Mouse (Mus musculus) neural tube, embryonic 14.5 days (tissue): Measurements from ENCODE around the gene Rab5if. TPM values are rescaled to one million over a fixed set of nuclear protein-coding genes. Genes with fewer than 3 reads are reported as not detected.
"Not testable (repeated sequence)": the region's sequence is repeated elsewhere in the genome, so short reads cannot be mapped to it uniquely, and the experiment has no call there.

ENCODE experiments used
- ATAC-seq: fragments of 200-750 bp; cut with Nextera tagmentation; 2 replicates; pipeline ENCODE4 v1.8.0; 2017; ENCODE audit warnings: low read depth, mild to moderate bottlenecking, moderate TSS enrichment, moderate library complexity
- H3K27ac ChIP-seq: fragments of 300-500 bp; sonication (generic); 2 replicates; pipeline ENCODE4 v1.5.1; 2014; ENCODE audit warnings: low read depth, mild to moderate bottlenecking, control low read depth, low read length, moderate library complexity, mixed read lengths
- H3K27me3 ChIP-seq: fragments of 300-500 bp; sonication (generic); 2 replicates; pipeline ENCODE4 v1.6.1; 2014; ENCODE audit warnings: low read length; ENCODE audit not compliant: control insufficient read depth, insufficient read depth
- H3K36me3 ChIP-seq: fragments of 300-500 bp; sonication (generic); 2 replicates; pipeline ENCODE4 v1.6.1; 2014; ENCODE audit warnings: low read length, mixed read lengths; ENCODE audit not compliant: control insufficient read depth, insufficient read depth
- H3K4me1 ChIP-seq: fragments of 300-500 bp; sonication (generic); 2 replicates; pipeline ENCODE4 v1.6.1; 2014; ENCODE audit warnings: low read length; ENCODE audit not compliant: control insufficient read depth, insufficient read depth
- H3K4me2 ChIP-seq: fragments of 300-500 bp; sonication (generic); 2 replicates; pipeline ENCODE4 v1.6.1; 2014; ENCODE audit warnings: mild to moderate bottlenecking, low read depth, low read length, control low read depth
- H3K4me3 ChIP-seq: fragments of 300-500 bp; sonication (generic); 2 replicates; pipeline ENCODE4 v1.5.1; 2014; ENCODE audit warnings: low read depth, low read length, control low read depth, mixed read lengths
- H3K9ac ChIP-seq: fragments of 300-500 bp; sonication (generic); replicated peaks from 2 replicates; pipeline ENCODE4 v1.6.1; 2014; ENCODE audit warnings: low read depth, mild to moderate bottlenecking, control low read depth, low read length, mixed read lengths
- H3K9me3 ChIP-seq: fragments of 300-500 bp; sonication (generic); 2 replicates; pipeline ENCODE4 v1.6.1; 2016; ENCODE audit warnings: low read length; ENCODE audit not compliant: control insufficient read depth
- WGBS: fragments of 180-500 bp; shearing (Covaris S2); extraction: QIAGEN DNeasy Blood & Tissue Kit; methylation state at CpG from one replicate; pipeline ENCODE4 v1.1.7; 2014; 5-methylcytosine and 5-hydroxymethylcytosine counted together
- polyA plus RNA-seq: library from polyadenylated mRNA; unstranded; fragments of >200 nt; fragmentation: Nextera tagmentation; extraction: Ambion mirVana; gene quantifications from 2 replicates; pipeline ENCODE4 v1.2.1, GENCODE M21; 2014

Rab5if gene
- polyA plus RNA-seq, 1 experiment from 2014 or later = 165 TPM

DNA sequence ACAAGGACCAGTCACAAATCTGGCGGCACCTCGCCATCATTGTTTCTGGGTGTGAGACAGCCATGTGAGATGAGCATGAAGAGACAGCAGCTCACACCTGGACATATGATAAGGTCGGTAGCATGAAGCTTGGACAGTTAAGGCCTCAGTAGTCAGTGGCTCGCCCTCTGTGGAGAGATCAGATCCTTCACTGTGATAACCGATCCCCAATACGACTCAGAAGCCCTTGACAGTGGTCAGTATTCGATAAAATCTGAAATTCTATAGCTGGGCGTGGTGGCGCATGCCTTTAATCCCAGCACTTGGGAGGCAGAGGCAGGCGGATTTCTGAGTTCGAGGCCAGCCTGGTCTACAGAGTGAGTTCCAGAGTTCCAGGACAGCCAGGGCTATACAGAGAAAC is 56.3 kb downstream of the Rab5if start:
- ATAC-seq, H3K27me3 ChIP-seq: not testable (repeated sequence)
- WGBS = 92% methylated on average over 11 of the region's 11 CpGs

DNA sequence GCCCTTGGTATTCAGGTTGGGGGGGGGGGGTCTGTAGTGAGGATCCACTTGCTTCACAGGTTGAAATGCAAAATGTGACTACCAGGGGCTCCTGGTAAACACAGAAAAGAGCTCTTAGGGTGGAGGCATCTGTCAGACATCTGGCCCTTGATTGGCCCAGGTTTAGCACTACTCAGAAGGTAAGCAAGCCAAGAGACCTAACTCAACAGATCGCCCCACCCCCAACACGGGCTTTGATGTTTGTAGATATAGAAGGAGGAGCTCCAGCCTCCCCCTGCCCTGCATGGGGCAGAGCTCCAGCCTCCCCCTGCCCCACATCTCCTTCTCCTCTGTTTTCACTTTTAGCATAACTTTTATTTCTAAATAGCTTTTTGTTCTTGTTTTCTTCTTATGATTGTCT is 56.9 kb downstream of the Rab5if start:
- Histone ChIP-seq H3K9me3 (no peaks in the 10 kb centered on the region), H3K27me3 (no peaks in the 10 kb centered on the region), H3K9ac (no peak overlapping the region), H3K4me2 (no peak overlapping the region), H3K27ac (no peak overlapping the region), H3K36me3 (no peaks in the 10 kb centered on the region), H3K4me3 (no peak overlapping the region), H3K4me1 (no peaks in the 10 kb centered on the region)
- 59% methylated on average over 2 of the region's 2 CpGs for WGBS
- no peak for ATAC-seq

More for the DNA sequence above, 56.3 kb downstream of the Rab5if start:
- not testable (repeated sequence) for H3K9me3 ChIP-seq, H3K4me3 ChIP-seq, H3K4me1 ChIP-seq, H3K4me2 ChIP-seq, H3K36me3 ChIP-seq, H3K27ac ChIP-seq, H3K9ac ChIP-seq

DNA sequence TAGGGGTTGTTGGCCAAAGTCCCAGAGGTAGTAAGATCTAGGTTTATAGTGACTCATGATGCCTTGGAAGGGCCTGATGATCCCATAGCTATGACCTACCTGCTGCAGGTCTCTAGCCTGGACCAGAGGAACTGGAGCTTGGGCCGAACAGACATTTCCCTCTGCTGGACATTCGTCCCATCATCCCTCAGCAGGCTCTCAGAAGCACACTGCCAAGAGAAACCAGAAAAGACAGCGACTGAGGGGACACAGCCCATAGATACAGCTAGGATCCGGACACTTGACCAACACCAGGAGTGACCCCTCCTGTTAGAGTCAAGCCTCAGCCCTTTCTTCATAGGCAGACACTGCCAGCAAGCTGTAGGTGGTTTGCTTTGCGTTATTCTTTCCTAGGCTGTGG is 60.1 kb downstream of the Rab5if start:
- H3K36me3 ChIP-seq = no peaks in the 10 kb centered on the region
- no peak overlapping the region for H3K4me2 ChIP-seq
- no peak for ATAC-seq
- no peak overlapping the region for H3K27ac ChIP-seq
- H3K27me3 ChIP-seq = no peaks in the 10 kb centered on the region
- H3K4me3 ChIP-seq = no peak overlapping the region
- H3K9ac ChIP-seq = no peak overlapping the region
- 79% methylated on average over 5 of the region's 5 CpGs for WGBS
- no peaks in the 10 kb centered on the region for H3K9me3 ChIP-seq
- H3K4me1 ChIP-seq = no peaks in the 10 kb centered on the region

Other genes with a start within 250 kb of the Rab5if start
- 211 and 230 TPM in 2 replicates for gene Dlgap4, start 249.4 kb upstream of the Rab5if start, polyA plus RNA-seq
- 23.3 and 43.0 TPM in 2 replicates for gene Myl9, start 87.7 kb upstream of the Rab5if start, polyA plus RNA-seq
- gene Tgif2, start 23.1 kb upstream of the Rab5if start, polyA plus RNA-seq = 11.2 and 14.9 TPM in 2 replicates
- 7.6 and 9.1 TPM in 2 replicates for gene 4930518I15Rik, start 5.2 kb upstream of the Rab5if start, polyA plus RNA-seq
- 0.15 and 0.24 TPM in 2 replicates for gene Sla2, start 24.1 kb downstream of the Rab5if start, polyA plus RNA-seq
- gene Ndrg3, start 128.9 kb downstream of the Rab5if start, polyA plus RNA-seq = 146 and 158 TPM in 2 replicates
- 6.8 and 8.5 TPM in 2 replicates for gene Dsn1, start 144.0 kb downstream of the Rab5if start, polyA plus RNA-seq
- gene Soga1, start 216.1 kb downstream of the Rab5if start, polyA plus RNA-seq = 10.0 and 10.2 TPM in 2 replicates
- gene Tldc2, start 223.9 kb downstream of the Rab5if start, polyA plus RNA-seq = not detected in 2 replicates